ENCODE assay signal across 17 mouse cellular contexts in genomic region chr3:107119864-107120564, GRCm38 (mm10).
"Had no signal": no experiment of that assay in that cellular context is flagged by ENCODE, and none has a peak within 500 bp of the region (broad histone marks: within the 10 kb centered on the region; RNA-seq: fewer than 3 reads in every experiment).

No protein-coding gene starts in this region.

- H3K27me3 ChIP-seq: kidney, embryonic 15.5 days; limb, embryonic 13.5 days; liver, embryonic 12.5 days; liver, embryonic 15.5 days; midbrain, embryonic 13.5 days had no signal

- H3K36me3 ChIP-seq: kidney, embryonic 15.5 days; limb, embryonic 13.5 days; liver, embryonic 12.5 days; liver, embryonic 15.5 days; midbrain, embryonic 10.5 days; midbrain, embryonic 13.5 days had no signal

- DNase-seq: kidney, adult 8-10 months; kidney, postnatal 10 days; kidney, postnatal 36 days; left cerebral cortex, postnatal 4 days; liver; lung, adult 18-20 months; lung, postnatal 14 days; lung, postnatal 4 days; right cerebral cortex, postnatal 4 days; thymus, postnatal 25 days had no signal

- H3K4me1 ChIP-seq: kidney, embryonic 15.5 days; limb, embryonic 13.5 days; liver, embryonic 12.5 days; liver, embryonic 15.5 days; megakaryocyte, embryonic 14.5 days; midbrain, embryonic 10.5 days had no signal

- H3K27ac ChIP-seq: kidney, embryonic 15.5 days; limb, embryonic 13.5 days; liver, embryonic 12.5 days; liver, embryonic 15.5 days; midbrain, embryonic 10.5 days; midbrain, embryonic 13.5 days had no signal

- H3K9me3 ChIP-seq: kidney, embryonic 15.5 days; limb, embryonic 13.5 days; liver, embryonic 12.5 days; liver, embryonic 15.5 days; megakaryocyte, embryonic 14.5 days; midbrain, embryonic 10.5 days; midbrain, embryonic 13.5 days had no signal

- H3K4me3 ChIP-seq: kidney, embryonic 15.5 days; limb, embryonic 13.5 days; liver, embryonic 12.5 days; liver, embryonic 15.5 days; megakaryocyte, embryonic 14.5 days; midbrain, embryonic 10.5 days; midbrain, embryonic 13.5 days had no signal

- ATAC-seq: liver, embryonic 12.5 days; midbrain, embryonic 13.5 days had no signal
